Mouse (Mus musculus) large intestine, adult 2 months (tissue): ENCODE data around the gene Sat2. TPM values are rescaled to one million over a fixed set of nuclear protein-coding genes. Genes with fewer than 3 reads are reported as not detected.

Source experiments
- DNase-seq: peaks from one replicate; pipeline ENCODE4 v3.0.0-alpha.2; 2012; ENCODE audit warnings: low read depth, low spot score
- WGBS: fragments of 180-500 bp; shearing (Covaris S2); methylation state at CpG from one replicate; pipeline ENCODE4 v1.1.7; 2018; 5-methylcytosine and 5-hydroxymethylcytosine counted together
- polyA plus RNA-seq: library from polyadenylated mRNA; depleted of rRNA; stranded (reverse); fragments of >200 nt; gene quantifications from 2 replicates; pipeline ENCODE4 v1.2.3, GENCODE M21; 2012; rRNA removed

Sat2 gene
- polyA plus RNA-seq, result 1.9 and 2.7 TPM in 2 replicates

DNA sequence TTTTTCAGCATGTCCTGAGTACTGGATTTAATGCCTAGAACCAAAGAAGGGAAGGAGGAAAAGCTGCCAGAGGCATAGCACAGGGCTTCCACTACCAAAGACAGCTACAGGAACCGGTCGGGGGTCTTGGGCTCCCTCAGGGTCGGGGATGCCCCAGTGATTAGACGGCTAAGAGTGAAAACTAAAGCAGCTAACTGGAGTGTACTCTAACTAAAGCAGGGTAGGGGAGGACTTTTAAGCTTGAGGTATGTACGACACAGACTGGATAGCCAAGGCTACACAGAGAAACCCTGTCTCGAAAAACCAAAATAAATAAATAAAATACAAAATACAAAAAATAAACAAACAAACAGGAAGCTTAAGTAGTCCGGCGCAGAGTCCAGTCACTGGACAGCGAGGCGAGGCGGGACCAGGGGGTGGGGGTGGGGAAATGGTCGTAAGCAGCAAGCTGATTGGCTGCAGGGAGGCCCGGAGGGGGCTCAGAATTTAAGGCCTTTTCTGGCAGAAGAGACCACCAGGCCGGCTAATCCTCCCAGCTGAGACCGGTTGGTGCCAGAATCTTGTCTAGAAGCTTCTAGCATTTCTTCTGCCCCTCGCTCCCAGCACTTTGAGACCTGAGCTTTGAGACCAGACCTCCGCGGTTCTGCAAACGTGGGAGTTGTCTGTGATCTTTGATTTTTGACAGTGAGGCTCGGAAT is at the start of gene Sat2:
Gene Sat2 (plus strand): TSS at position 454 of the 698 bp plus-strand sequence.
- no peak for DNase-seq
- WGBS, result 10% methylated on average over 20 of the region's 20 CpGs

DNA sequence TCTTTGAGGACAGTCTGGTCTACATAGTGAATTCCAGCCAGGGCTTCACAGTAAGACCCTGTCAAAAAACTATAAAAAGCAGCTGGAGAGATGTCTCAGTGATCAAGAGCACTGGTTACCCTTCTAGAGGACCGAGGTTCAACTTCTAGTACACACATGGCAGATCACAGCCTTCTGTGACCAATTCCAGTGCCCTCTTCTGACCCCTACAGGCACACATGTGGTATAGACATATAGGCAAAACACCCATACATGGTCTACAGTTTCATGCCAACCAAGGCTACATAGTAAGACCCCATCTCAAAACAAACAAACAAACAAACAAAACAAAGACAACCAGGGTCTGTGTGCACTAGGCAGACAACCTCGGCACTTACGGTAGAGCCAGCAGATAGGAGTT is 46.6 kb upstream of the Sat2 start:
- WGBS, result 57% methylated on average over 3 of the region's 3 CpGs

DNA sequence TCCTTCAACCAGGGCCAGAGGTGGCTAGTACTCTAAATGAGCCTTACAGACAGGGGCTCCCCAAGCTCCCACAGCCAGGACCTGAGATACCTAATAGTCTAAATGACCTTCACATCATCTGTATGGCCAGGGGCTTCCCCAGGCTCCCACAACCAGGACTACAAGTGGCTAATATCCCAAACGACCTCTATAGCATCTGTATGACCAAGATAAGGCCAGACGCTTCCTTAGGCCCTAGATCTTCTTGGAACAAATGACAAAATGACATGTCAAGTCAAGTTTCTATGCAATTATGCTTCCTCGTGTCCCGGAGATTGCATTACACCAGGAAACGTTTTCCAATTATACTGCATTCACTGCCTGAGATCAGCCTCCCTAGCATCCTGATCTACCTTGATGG is 45.5 kb upstream of the Sat2 start:
- WGBS, result 68% methylated on average over 5 of the region's 5 CpGs
- DNase-seq, result no peak

More for the DNA sequence above, 46.6 kb upstream of the Sat2 start:
- no peak for DNase-seq

DNA sequence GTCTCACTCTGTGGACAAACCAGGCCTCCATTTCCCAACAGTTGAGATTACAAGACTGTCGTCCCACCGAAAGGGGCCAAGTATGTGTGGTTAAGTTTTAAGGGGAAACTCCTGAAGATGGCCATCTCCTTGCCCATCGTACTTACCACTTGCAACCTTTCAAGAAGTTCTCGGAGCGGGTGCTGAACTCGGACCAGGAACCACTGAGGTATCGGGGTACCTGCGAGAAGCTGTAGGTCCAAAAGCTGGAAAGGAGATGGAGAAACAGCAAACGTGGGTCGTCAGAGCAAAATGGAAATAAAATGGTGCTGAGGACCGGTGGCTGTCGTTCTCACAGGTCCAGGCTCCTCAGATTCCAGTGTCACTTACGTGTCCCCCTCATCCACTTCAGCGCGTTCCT is 43.5 kb upstream of the Sat2 start:
- no peak for DNase-seq
- 8% methylated on average over 15 of the region's 15 CpGs for WGBS

DNA sequence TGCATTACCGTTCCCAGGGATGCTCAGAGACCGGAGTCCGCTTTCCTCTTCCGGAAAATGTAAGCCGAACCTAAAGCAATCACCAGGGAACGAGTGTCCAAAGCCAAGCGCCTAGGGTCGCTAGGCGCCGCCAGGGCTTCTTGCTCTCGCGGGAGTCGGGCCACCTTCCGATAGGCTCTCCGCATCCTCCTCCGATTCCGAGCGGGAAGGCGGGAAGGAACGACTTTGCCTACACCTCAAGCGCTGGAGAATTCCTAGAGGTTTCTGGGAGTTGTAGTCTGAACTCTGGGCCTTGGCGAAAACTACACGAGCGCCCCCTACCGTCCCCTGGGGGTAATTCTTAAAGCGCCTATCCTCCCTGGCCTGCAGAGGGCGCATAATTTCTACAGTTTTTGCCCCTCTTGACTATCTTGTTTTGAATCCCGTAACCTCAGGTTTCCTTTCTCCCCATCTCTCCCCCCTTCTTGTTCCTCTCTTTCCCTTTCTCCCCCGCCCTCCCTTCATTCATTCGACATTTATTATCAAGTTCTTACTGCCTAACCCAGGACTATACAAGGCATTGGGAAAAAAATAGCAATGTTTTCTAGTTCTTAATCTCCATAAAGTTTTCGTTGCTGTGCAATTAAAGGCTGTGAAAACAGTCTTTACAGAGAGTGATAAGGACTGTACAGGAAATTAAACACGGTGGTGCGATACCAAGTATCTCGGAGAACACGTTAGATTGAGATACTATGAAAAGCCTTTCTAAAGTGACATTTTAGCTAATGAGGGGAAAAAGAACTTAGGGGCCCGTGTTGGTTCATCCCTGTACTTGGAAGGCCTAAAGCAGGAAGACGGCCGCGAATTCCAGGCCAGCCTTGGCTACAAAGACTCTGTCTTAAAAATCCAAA is 42.5 kb upstream of the Sat2 start:
- under 1% methylated on average over 39 of the region's 39 CpGs for WGBS

DNA sequence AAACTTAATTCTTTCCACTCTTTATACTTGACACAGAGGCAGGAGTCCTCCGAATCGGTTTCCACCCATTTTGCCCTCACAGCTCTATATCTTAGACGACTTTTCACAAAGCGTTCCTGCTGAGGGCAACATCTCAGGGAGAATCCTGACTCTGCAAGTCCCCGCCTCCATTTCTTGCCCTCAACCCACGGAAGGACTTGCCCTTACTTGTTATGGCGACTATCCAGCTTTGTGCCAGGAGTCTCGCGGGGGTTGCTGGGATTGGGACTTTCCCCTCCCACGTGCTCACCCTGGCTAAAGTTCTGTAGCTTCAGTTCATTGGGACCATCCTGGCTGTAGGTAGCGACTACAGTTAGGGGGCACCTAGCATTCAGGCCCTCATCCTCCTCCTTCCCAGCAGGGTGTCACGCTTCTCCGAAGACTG is 41.7 kb upstream of the Sat2 start, which contains the start of the genes Wrap53 and Trp53:
Gene Wrap53 (minus strand): TSS at position 165 of the 424 bp plus-strand sequence.
Gene Trp53 (plus strand): TSS at position 269 of the 424 bp plus-strand sequence.
- DNase-seq, result peak; percentile 91
- under 1% methylated on average over 13 of the region's 13 CpGs for WGBS

More for the DNA sequence above, 42.5 kb upstream of the Sat2 start:
- peak; percentile 98 for DNase-seq

DNA sequence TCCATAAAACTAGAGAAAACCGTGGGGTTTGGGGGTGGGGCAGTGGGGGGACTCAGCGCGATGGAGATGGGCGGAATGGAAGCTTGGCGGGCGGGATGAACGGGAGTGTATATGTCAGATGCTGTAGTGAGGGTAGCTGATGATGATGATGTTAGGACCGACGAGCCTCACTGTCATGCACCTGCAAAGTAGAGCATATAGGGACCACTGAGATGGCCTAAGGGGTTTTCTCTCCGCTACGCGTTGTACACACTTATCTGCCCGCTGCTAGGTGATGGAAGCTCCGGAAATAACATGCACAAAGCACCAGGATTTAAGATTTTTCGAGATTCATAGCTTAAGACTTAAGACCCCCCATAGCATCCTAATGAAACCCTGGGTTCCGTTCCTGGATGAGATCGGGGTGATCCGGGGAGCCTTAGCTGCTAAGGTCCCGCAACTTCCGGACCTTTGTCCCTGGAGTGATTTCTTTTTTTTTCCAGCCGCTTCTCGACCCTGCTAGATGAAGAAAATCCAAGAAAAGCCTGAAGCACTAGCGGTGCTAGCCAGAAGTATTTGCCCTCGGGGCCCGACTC is 41.2 kb upstream of the Sat2 start:
- WGBS, result under 1% methylated on average over 25 of the region's 25 CpGs
- no peak for DNase-seq

DNA sequence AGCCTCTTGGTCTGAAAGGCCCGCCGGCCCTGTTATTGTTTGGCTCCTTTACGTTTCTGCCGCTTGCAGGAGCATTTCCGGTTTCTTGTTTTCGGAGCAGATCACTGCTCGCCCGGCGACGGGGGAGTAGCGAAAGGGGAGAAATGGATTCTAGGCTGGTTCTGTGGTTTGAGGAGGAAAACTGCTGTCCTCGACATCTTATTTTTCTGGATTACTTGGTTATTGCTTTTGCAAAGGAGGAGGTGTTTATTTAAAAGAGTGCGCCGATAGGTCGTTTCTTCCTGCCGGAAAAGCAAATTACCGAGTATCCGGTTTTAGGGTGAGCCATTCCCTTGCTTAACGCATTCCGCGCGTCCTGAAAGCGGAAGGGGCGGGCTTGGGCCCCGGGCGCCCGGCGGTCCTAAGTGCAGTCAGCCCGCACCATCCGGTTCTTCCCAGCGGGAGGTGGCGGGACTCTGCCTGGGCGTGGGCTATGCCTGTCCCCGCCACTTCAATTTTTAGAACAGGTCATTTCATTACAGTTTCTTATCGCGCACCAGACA is 40.6 kb upstream of the Sat2 start:
- under 1% methylated on average over 36 of the region's 36 CpGs for WGBS
- peak; percentile 68 for DNase-seq

DNA sequence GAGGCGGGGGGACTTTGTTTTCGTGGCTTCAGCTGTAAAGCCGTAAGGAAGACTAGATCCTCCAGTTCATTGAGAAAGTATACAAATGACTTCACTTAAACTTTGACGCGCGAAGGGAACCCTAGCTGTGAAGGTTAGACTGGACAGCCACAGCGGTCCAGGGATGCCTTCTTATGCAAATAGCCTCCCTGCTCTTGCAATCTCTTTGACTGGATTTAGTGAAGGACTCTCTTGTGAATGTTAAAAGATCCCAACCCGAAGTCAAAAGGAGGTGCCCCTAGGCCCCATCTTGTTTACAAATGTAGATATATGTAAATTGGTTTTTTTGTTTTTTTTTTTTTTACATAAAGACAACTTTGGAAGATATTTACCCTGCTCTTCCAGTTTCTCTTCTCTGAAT is 40.0 kb upstream of the Sat2 start:
- WGBS, result 2% methylated on average over 8 of the region's 8 CpGs
- no peak for DNase-seq

DNA sequence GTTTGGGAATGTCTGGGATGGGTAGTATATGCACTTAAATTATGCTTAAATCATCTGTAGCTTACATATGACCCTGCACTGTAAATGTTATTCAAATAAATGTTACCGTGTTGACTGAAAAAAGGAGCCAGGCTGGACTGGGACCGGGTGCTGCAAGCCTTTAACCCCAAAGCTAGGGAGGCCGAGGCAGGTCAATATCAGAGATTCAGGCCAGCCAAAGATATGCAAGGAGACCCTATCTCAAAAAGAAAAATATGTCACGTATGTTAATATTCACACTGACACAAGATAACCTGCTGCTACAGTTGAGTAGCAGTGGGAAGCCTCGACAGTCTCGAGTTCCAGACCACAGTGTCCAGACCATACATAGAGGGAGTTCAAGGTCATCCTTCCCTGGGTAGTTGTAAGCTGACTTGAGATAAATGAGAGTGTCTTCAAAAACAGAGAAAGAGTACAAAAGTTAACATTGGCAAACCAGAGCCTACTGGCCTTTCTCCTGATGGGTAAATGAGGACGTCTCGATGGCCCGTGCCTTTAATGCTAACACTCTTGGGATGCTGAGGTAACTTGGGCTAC is 39.5 kb upstream of the Sat2 start:
- no peak for DNase-seq
- 51% methylated on average over 9 of the region's 9 CpGs for WGBS

DNA sequence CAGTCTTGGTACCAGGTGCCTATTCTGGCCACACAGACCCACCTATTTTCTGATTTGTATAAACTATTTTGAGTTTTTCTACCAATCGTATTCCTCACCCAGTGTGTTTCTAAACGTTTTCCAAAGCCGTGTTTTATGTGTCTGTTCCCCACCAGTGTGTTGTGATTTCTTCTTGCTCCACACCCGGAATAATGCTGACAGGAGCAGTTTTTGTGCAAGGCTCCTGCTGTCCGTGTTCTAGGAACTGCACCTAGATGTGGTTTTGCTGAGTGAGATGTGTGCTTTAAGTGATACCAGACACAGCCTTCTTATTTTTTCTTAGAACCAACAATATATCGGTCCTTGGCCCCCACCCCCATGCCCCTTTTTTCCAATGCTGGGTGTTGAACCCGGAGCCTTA is 37.8 kb upstream of the Sat2 start:
- 66% methylated on average over 7 of the region's 7 CpGs for WGBS
- no peak for DNase-seq

DNA sequence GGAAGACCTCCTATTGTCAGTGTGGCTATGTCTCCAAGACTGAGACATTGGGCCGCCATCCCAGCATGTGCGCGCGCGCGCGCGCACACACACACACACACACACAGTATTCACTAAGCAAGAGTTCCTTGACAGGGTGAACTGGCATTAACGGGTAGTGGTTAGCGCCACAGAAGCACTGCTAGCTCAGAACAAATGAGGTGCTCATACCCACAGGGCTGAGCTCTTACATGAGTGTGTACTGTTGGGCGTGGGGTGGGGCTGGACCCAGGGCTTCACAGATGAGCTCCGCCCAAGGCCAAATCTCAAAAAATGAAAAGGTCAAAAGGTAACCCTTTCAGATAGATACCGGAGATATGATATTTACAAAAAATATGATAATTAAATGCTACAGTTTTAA is 36.9 kb upstream of the Sat2 start:
- DNase-seq, result no peak
- 90% methylated on average over 13 of the region's 13 CpGs for WGBS

DNA sequence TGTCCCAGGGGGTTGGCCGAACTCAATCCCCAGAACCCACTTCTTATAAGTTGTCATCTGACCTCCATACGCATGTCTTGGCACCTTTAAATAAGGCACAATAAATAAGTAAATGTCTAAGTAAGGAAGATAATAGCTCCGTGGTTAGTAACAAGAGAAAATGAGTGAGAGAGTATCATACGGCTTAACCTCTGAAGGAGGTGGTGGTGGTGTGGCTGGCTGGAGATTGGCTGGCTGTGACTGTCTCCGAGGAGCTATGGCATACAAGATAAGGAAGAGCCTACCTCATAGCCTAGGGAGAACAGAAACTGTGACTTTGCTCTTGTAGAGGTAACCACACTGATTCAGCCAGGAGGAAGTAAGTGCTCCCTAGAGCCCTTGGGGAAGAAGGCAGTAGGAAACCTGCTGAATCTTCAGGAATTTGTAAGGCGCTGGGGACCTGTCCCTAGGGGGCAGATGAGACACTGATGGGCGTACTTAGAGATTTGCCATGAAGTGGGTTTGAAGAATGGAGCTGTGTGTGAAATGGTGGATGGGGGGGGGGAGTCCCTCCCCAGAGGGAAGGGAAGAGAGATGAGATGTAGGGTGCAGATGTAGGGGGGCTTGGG is 36.0 kb upstream of the Sat2 start:
- no peak for DNase-seq
- 73% methylated on average over 7 of the region's 7 CpGs for WGBS

DNA sequence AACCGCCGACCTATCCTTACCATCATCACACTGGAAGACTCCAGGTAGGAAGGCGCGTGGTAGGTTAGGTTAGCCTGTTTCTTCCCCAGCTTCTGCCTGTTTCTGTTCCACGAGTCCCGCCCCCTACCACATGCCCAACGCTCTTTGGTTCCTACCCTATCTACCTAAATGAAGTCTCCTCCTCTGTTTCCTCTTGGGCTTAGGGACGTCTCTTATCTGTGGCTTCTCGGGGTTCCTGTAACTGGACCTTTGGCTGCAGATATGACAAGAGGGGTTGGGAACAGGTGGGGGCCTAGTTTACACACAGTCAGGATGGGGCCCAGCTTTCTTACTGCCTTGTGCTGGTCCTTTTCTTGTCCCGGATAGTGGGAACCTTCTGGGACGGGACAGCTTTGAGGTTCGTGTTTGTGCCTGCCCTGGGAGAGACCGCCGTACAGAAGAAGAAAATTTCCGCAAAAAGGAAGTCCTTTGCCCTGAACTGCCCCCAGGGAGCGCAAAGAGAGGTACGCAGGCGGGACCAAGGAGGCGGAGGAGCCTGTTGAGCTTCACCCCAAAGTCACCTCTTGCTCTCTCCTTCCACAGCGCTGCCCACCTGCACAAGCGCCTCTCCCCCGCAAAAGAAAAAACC is 32.5 kb upstream of the Sat2 start:
- 93% methylated on average over 22 of the region's 22 CpGs for WGBS
- no peak for DNase-seq

DNA sequence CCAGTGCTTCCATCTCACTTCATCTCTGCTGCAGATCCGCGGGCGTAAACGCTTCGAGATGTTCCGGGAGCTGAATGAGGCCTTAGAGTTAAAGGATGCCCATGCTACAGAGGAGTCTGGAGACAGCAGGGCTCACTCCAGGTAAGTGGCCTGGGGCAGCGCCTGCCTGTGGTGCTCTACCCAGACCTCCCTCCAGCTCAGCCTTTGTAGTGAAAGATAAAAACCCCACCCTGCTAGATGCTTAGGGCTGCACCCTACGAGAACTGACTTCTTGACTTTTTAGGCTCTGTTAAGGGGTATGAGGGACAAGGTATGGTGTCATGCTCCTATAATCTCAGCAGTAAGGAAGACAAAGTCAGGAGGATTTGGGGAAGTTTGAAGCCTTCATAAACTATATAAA is 31.2 kb upstream of the Sat2 start:
- WGBS, result 92% methylated on average over 8 of the region's 8 CpGs
- DNase-seq, result no peak

DNA sequence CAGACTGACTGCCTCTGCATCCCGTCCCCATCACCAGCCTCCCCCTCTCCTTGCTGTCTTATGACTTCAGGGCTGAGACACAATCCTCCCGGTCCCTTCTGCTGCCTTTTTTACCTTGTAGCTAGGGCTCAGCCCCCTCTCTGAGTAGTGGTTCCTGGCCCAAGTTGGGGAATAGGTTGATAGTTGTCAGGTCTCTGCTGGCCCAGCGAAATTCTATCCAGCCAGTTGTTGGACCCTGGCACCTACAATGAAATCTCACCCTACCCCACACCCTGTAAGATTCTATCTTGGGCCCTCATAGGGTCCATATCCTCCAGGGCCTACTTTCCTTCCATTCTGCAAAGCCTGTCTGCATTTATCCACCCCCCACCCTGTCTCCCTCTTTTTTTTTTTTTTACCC is 30.4 kb upstream of the Sat2 start:
- DNase-seq, result no peak
- 92% methylated on average over 3 of the region's 3 CpGs for WGBS

DNA sequence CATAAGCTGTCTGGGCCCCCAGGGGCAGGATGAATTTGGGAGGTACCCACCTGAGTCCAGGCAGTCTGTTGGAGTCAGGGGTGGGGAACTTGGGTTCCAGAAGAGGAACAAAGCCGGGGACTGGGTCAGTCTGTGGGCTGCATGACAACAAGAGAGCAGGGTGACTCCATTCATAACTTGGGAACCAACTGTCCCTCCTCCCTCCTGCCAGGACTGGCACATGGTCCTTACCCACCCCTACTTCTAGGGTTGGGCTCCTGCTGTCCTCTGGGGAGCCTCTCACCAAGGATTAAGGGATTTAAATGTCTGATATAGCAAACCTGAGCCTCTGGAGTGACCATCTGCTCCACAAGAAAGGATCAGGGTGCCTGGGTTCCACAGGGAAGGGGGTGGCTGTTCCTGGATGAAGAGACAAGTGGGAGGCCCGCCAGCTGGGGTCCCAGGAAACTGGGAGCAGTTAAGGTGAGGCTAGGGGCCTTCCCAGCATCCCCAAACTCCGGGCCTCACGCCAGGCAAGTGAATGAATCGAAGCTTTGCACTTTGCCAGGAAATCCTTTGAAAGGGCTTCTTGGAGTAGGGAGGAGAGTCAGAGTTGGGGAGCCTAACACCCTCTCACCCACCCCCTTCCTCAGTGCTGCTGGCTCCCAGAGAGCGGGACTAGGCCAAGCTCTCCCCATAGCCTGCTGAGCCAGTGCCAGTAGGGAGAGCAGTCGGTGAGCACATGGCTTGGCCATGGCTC is 29.8 kb upstream of the Sat2 start:
- DNase-seq, result no peak
- 72% methylated on average over 7 of the region's 7 CpGs for WGBS

DNA sequence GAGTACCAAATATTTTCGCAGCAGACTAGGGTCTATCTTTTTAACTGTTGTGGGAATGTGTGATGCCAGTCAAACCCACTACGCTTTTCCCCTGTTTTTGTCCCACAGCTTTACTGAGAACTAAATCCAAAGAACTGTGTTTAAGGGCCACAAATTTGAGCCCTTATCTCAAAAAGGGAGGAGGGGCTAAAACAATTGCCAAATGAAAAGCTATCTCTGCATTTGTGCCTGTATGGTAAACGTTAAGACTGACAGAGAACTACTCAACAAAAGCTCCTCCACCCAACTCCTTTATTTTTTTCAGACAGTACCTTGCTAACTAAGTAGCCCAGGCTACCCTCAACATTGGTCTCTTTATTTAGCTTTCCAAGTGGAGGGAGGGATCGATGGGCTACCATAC is 29.0 kb upstream of the Sat2 start:
- no peak for DNase-seq
- WGBS, result 76% methylated on average over 4 of the region's 4 CpGs
